Mouse (Mus musculus) limb, embryonic 14.5 days (tissue): ENCODE data around the gene Doc2a. TPM values are rescaled to one million over a fixed set of nuclear protein-coding genes. Genes with fewer than 3 reads are reported as not detected.

ENCODE experiments used
- ATAC-seq: fragments of 200-750 bp; cut with Nextera tagmentation; 2 replicates; pipeline ENCODE4 v1.8.0; 2017; ENCODE audit warnings: low read depth, moderate number of reproducible peaks, moderate TSS enrichment; ENCODE audit not compliant: low FRiP score
- DNase-seq: peaks from one replicate; pipeline ENCODE4 v3.0.0-alpha.2; 2015; ENCODE audit warnings: low spot score
- H3K27ac ChIP-seq: fragments of 300-500 bp; sonication (generic); replicated peaks from 2 replicates; pipeline ENCODE4 v1.5.1; 2014; ENCODE audit warnings: low read depth, mild to moderate bottlenecking, low read length, moderate library complexity, mixed read lengths
- H3K27me3 ChIP-seq: fragments of 300-500 bp; sonication (generic); 2 replicates; pipeline ENCODE4 v1.6.1; 2014; ENCODE audit warnings: low read length, mixed read lengths; ENCODE audit not compliant: control insufficient read depth, insufficient read depth
- H3K36me3 ChIP-seq: fragments of 300-500 bp; sonication (generic); 2 replicates; pipeline ENCODE4 v1.6.1; 2014; ENCODE audit warnings: mild to moderate bottlenecking, low read length, moderate library complexity, mixed read lengths; ENCODE audit not compliant: control insufficient read depth, insufficient read depth
- H3K4me1 ChIP-seq: fragments of 300-500 bp; sonication (generic); 2 replicates; pipeline ENCODE4 v1.6.1; 2014; ENCODE audit warnings: antibody characterized with exemption, low read length, mixed read lengths; ENCODE audit not compliant: control insufficient read depth, insufficient read depth
- H3K4me2 ChIP-seq: fragments of 300-500 bp; sonication (generic); replicated peaks from 2 replicates; pipeline ENCODE4 v1.6.1; 2014; ENCODE audit warnings: low read depth, mild to moderate bottlenecking, low read length, moderate library complexity; ENCODE audit not compliant: severe bottlenecking
- H3K4me3 ChIP-seq: fragments of 300-500 bp; sonication (generic); replicated peaks from 2 replicates; pipeline ENCODE4 v1.5.1; 2014; ENCODE audit warnings: low read length
- H3K9ac ChIP-seq: fragments of 300-500 bp; sonication (generic); 2 replicates; pipeline ENCODE4 v1.6.1; 2014; ENCODE audit warnings: mild to moderate bottlenecking, low read depth, low read length, moderate library complexity; ENCODE audit not compliant: severe bottlenecking
- H3K9me3 ChIP-seq: fragments of 300-500 bp; sonication (generic); 2 replicates; pipeline ENCODE4 v1.6.1; 2016; ENCODE audit warnings: low read length; ENCODE audit not compliant: control insufficient read depth
- POLR2A ChIP-seq: fragments of 200-500 bp; IDR thresholded peaks from 2 replicates; pipeline ENCODE4 v1.8.0; 2012; ENCODE audit warnings: inconsistent platforms, mild to moderate bottlenecking, moderate library complexity, borderline replicate concordance; ENCODE audit not compliant: insufficient read depth, insufficient read length; ENCODE audit errors: extremely low read depth
- WGBS: fragments of 180-500 bp; shearing (Covaris S2); extraction: QIAGEN DNeasy Blood & Tissue Kit; methylation state at CpG from one replicate; pipeline ENCODE4 v1.1.7; 2014; 5-methylcytosine and 5-hydroxymethylcytosine counted together
- polyA plus RNA-seq, 2 experiments: library from polyadenylated mRNA; depleted of rRNA in 1 of 2; stranded (reverse) in 1 of 2; unstranded in 1 of 2; fragments of >200 nt; fragmentation: Nextera tagmentation in 1 of 2; extraction: Ambion mirVana in 1 of 2; gene quantifications; 2 replicates each; pipeline versions ENCODE4 v1.2.1 to v1.2.3; 2012 to 2014

Gene Doc2a
- polyA plus RNA-seq, 2 experiments = 0.92 to 1.3 TPM

GRCm38 (mm10) chr7:126867534-126867933, 20.3 kb downstream of the Doc2a start:
- 98% methylated on average over 2 of the region's 2 CpGs for WGBS
- Histone ChIP-seq H3K36me3 (peaks cover 88% of the 10 kb centered on the region), H3K4me1 (peaks cover 13% of the 10 kb centered on the region), H3K4me2 (no peak overlapping the region), H3K27ac (no peak overlapping the region), H3K9ac (no peak overlapping the region), H3K27me3 (no peaks in the 10 kb centered on the region), H3K4me3 (no peak overlapping the region), H3K9me3 (no peaks in the 10 kb centered on the region)
- TF ChIP-seq POLR2A = no peak
- no peak for DNase-seq
- ATAC-seq = no peak

- Histone ChIP-seq H3K36me3 (peaks cover 93% of the 10 kb centered on the region), H3K27me3 (no peaks in the 10 kb centered on the region), H3K9ac (no peak overlapping the region), H3K4me1 (peaks cover 9% of the 10 kb centered on the region), H3K27ac (no peak overlapping the region), H3K4me2 (no peak overlapping the region), H3K9me3 (no peaks in the 10 kb centered on the region), H3K4me3 (no peak overlapping the region)
- DNase-seq (no peak), ATAC-seq (no peak)
- TF ChIP-seq POLR2A = no peak
- WGBS = 88% methylated on average over 12 of the region's 12 CpGs
These were observed 20.8 kb downstream of the Doc2a start for GRCm38 (mm10) chr7:126868003-126868402.

- no peak for TF ChIP-seq POLR2A
- Histone ChIP-seq H3K36me3 (peaks cover 99% of the 10 kb centered on the region), H3K4me3 (no peak overlapping the region), H3K4me2 (no peak overlapping the region), H3K9ac (no peak overlapping the region), H3K27ac (no peak overlapping the region), H3K9me3 (no peaks in the 10 kb centered on the region), H3K4me1 (no peaks in the 10 kb centered on the region), H3K27me3 (no peaks in the 10 kb centered on the region)
- DNase-seq (no peak), ATAC-seq (no peak)
- 94% methylated on average over 23 of the region's 23 CpGs for WGBS
These were observed 22.7 kb downstream of the Doc2a start for GRCm38 (mm10) chr7:126869780-126870519.

- Histone ChIP-seq H3K27me3 (no peaks in the 10 kb centered on the region), H3K4me2 (no peak overlapping the region), H3K9me3 (no peaks in the 10 kb centered on the region), H3K9ac (no peak overlapping the region), H3K27ac (no peak overlapping the region), H3K4me3 (no peak overlapping the region), H3K36me3 (peaks cover 99% of the 10 kb centered on the region), H3K4me1 (no peaks in the 10 kb centered on the region)
- ATAC-seq = no peak
- DNase-seq = no peak
- WGBS = 100% methylated on average over 2 of the region's 2 CpGs
- no peak for TF ChIP-seq POLR2A
These were observed 23.3 kb downstream of the Doc2a start for GRCm38 (mm10) chr7:126870520-126870891.

- Histone ChIP-seq H3K27ac (no peak overlapping the region), H3K4me3 (no peak overlapping the region), H3K9ac (no peak overlapping the region), H3K9me3 (no peaks in the 10 kb centered on the region), H3K36me3 (peaks cover 83% of the 10 kb centered on the region), H3K27me3 (no peaks in the 10 kb centered on the region), H3K4me1 (peaks cover 10% of the 10 kb centered on the region), H3K4me2 (no peak overlapping the region)
- DNase-seq (no peak), ATAC-seq (no peak)
- no peak for TF ChIP-seq POLR2A
- WGBS = 100% methylated on average over 1 of the region's 1 CpGs
These were observed 30.0 kb downstream of the Doc2a start for GRCm38 (mm10) chr7:126877239-126877638.
